9 mouse cellular contexts compared by ENCODE assay signal in genomic region chr1:89580031-89580998, GRCm38 (mm10).
DNase-seq lines count a peak whose midpoint lies in the region; ATAC-seq and TF ChIP-seq lines count a peak whose summit lies in the region.
"Had no signal": no experiment of that assay in that cellular context is flagged by ENCODE, and none has a peak within 500 bp of the region (broad histone marks: within the 10 kb centered on the region; RNA-seq: fewer than 3 reads in every experiment).

No protein-coding gene starts in this region.

- peak overlapping the region; percentile 46 for H3ac ChIP-seq in myocyte (ENCODE audit: control insufficient read depth, insufficient read length)

- peak; percentile 66; the same call in 1 of the 2 replicates for ATAC-seq in embryonic facial prominence, embryonic 13.5 days (ENCODE audit: insufficient number of reproducible peaks, insufficient read depth, low FRiP score, low TSS enrichment, low read depth)
- peak; percentile 63 for ATAC-seq in kidney, embryonic 15.5 days (replicated peaks; ENCODE audit: low FRiP score)

- 1% methylated on average over 124 of the region's 146 CpGs for WGBS in spleen, adult 2 months
- 1% methylated on average over 121 of the region's 146 CpGs for WGBS in embryonic facial prominence, embryonic 13.5 days
- WGBS in kidney, embryonic 15.5 days = under 1% methylated on average over 117 of the region's 146 CpGs

- TF ChIP-seq POLR2A in spleen, adult 2 months (IDR thresholded peaks at IDR 0.05; ENCODE audit: low read depth, low read length) = no peak
- no peak for TF ChIP-seq POLR2A in myocyte (IDR thresholded peaks at IDR 0.05; ENCODE audit: insufficient read length, low read depth)

- no peaks in the 10 kb centered on the region; the same call in 1 of the 2 replicates for H3K4me1 ChIP-seq in spleen, adult 2 months (ENCODE audit: control insufficient read depth, insufficient read depth, insufficient read length)
- H3K4me1 ChIP-seq in embryonic facial prominence, embryonic 13.5 days = peaks cover 51% of the 10 kb centered on the region
- peaks cover 69% of the 10 kb centered on the region for H3K4me1 ChIP-seq in kidney, embryonic 15.5 days

- peak overlapping the region; percentile 100 for H3K4me2 ChIP-seq in embryonic facial prominence, embryonic 13.5 days
- H3K4me2 ChIP-seq in kidney, embryonic 15.5 days = peak overlapping the region; percentile 99
- peak overlapping the region; percentile 67 for H3K4me2 ChIP-seq in myocyte (ENCODE audit: low read depth)

- peak overlapping the region; percentile 74 for H3K9ac ChIP-seq in embryonic facial prominence, embryonic 13.5 days
- peak overlapping the region; percentile 69 for H3K9ac ChIP-seq in kidney, embryonic 15.5 days

- no peak for DNase-seq in spleen, adult 2 months (ENCODE audit: low read depth in 1 of 2, low spot score in 2 of 2)
- no peak for DNase-seq in spleen, postnatal 14 days (ENCODE audit: low spot score in 2 of 2)
- DNase-seq in heart, adult 9 months (ENCODE audit: low spot score in 2 of 2) = peak; percentile 81 to 85
- peak; percentile 61 for DNase-seq in liver
- DNase-seq in testis, postnatal 14 days (ENCODE audit: low spot score) = peak; percentile 65

- no peak for TF ChIP-seq CTCF in spleen, adult 2 months (IDR thresholded peaks at IDR 0.05; ENCODE audit: extremely low read depth, insufficient read depth, insufficient read length, insufficient replicate concordance)

- peak overlapping the region; percentile 47; the same call in 1 of the 2 replicates for H3K4me3 ChIP-seq in spleen, adult 2 months (ENCODE audit: extremely low read depth, insufficient read depth, insufficient read length)
- peak overlapping the region; percentile 72 for H3K4me3 ChIP-seq in embryonic facial prominence, embryonic 13.5 days
- H3K4me3 ChIP-seq in kidney, embryonic 15.5 days (replicated peaks) = peak overlapping the region; percentile 68
- H3K4me3 ChIP-seq in myocyte = peak overlapping the region; percentile 7

- peaks cover 68% of the 10 kb centered on the region for H3K79me2 ChIP-seq in myocyte (ENCODE audit: control insufficient read depth, insufficient read depth)

- H3K27ac ChIP-seq in spleen, adult 2 months (ENCODE audit: insufficient read depth, low read length) = no peak overlapping the region; the same call in 1 of the 2 replicates
- peak overlapping the region; percentile 62; the same call in 1 of the 2 replicates for H3K27ac ChIP-seq in embryonic facial prominence, embryonic 13.5 days
- peak overlapping the region; percentile 76 for H3K27ac ChIP-seq in kidney, embryonic 15.5 days

- H3K36me3 ChIP-seq in spleen, adult 2 months (ENCODE audit: control insufficient read depth, insufficient read depth, low read length) = no peaks in the 10 kb centered on the region
- H3K36me3 ChIP-seq in embryonic facial prominence, embryonic 13.5 days = no peaks in the 10 kb centered on the region
- no peaks in the 10 kb centered on the region for H3K36me3 ChIP-seq in kidney, embryonic 15.5 days
- H3K36me3 ChIP-seq in myocyte (ENCODE audit: control insufficient read depth, insufficient read depth) = no peaks in the 10 kb centered on the region

- no peaks in the 10 kb centered on the region for H3K9me3 ChIP-seq in embryonic facial prominence, embryonic 13.5 days
- no peaks in the 10 kb centered on the region for H3K9me3 ChIP-seq in kidney, embryonic 15.5 days (replicated peaks)

- H3K27me3 ChIP-seq in spleen, adult 2 months (ENCODE audit: control insufficient read depth, insufficient read depth, low read length) = peaks cover 15% of the 10 kb centered on the region
- peaks cover 26% of the 10 kb centered on the region for H3K27me3 ChIP-seq in embryonic facial prominence, embryonic 13.5 days
- peaks cover 12% of the 10 kb centered on the region for H3K27me3 ChIP-seq in kidney, embryonic 15.5 days
- no peaks in the 10 kb centered on the region for H3K27me3 ChIP-seq in myocyte (ENCODE audit: control insufficient read depth, insufficient read depth, insufficient read length)
- H3K27me3 ChIP-seq: CH12.LX had no signal

TF ChIP-seq in myocyte, 11 proteins besides CTCF, POLR2A, EP300 and RAD21:
- no peak for TF ChIP-seq SRF (IDR thresholded peaks at IDR 0.05; ENCODE audit: control insufficient read depth, insufficient read length, low read depth)
- peak in 1 of 3 experiments; percentile 62 for TF ChIP-seq MYOD1 (IDR thresholded peaks at IDR 0.05; ENCODE audit: control insufficient read depth in 1 of 3, insufficient read length in 2 of 3, low read depth in 2 of 3)
- TF ChIP-seq USF1 (IDR thresholded peaks at IDR 0.05; ENCODE audit: low read depth) = no peak
- no peak for TF ChIP-seq TCF3 (IDR thresholded peaks at IDR 0.05; ENCODE audit: insufficient read length, low read depth)
- peak in 1 of 3 experiments; percentile 9 for TF ChIP-seq MYOG (IDR thresholded peaks at IDR 0.05; ENCODE audit: control insufficient read depth in 1 of 3, insufficient read depth in 1 of 3, insufficient read length in 2 of 3, low read depth in 2 of 3)
- TF ChIP-seq REST (IDR thresholded peaks at IDR 0.05; ENCODE audit: insufficient read depth, insufficient read length) = no peak
- no peak for TF ChIP-seq TCF12 (IDR thresholded peaks at IDR 0.05; ENCODE audit: insufficient read depth, poor library complexity, severe bottlenecking)

Comparison
In these comparisons a context has a peak if more than half of its experiments do, and no peak if none do; other contexts are left out.
1. DNase-seq: peak in heart, adult 9 months (2 of 2), liver (single experiment) and testis, postnatal 14 days (single experiment); none in spleen, adult 2 months (0 of 2) and spleen, postnatal 14 days (0 of 2).
2. H3K4me3 ChIP-seq: peak in every context shown above with its lines; median percentile 72 in embryonic facial prominence, embryonic 13.5 days; 68 in kidney, embryonic 15.5 days; 47 in spleen, adult 2 months; 7 in myocyte.
3. Peak in every context shown above with its lines, with median percentiles within 50 percentile points of each other: H3K4me2 ChIP-seq.